ENCODE assay signal across 8 mouse cellular contexts in the genomic region with DNA sequence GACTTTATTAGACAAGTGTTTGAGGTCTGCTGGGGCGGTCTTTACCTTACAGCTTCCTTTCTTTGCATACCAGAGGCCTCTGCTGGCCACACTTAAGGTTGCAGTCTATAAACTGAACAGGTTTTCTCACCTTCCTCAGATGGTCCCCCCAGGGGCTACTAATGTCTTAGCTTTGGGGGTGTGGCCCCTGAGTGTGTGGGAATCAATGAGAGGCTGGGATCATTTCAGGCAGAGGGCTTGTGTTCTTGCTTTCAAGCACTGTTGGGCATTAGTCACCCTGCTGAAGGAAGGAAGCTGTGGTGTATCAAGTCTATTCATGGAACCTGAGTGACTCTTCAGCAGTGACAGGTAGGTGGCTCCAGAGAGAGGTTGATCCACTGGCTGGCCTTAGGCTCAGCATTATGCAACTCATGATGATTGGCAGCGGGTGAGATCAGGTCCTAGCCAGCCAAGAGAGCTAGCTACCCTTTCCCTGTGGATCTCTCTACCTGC. TPM values are rescaled to one million over a fixed set of nuclear protein-coding genes. Genes with fewer than 3 reads are reported as not detected.
DNase-seq lines count a peak whose midpoint lies in the region; ATAC-seq lines count a peak whose summit lies in the region.
"Had no signal": no experiment of that assay in that cellular context is flagged by ENCODE, and none has a peak within 500 bp of the region (broad histone marks: within the 10 kb centered on the region; RNA-seq: fewer than 3 reads in every experiment).

No protein-coding gene starts in this region.

- no peaks in the 10 kb centered on the region for H3K36me3 ChIP-seq in neural tube, embryonic 14.5 days (ENCODE audit: control insufficient read depth, insufficient read depth, low read length)
- H3K36me3 ChIP-seq: midbrain, embryonic 12.5 days had no signal

- H3K9me3 ChIP-seq in neural tube, embryonic 14.5 days (ENCODE audit: control insufficient read depth, low read length) = no peaks in the 10 kb centered on the region
- H3K9me3 ChIP-seq: midbrain, embryonic 12.5 days had no signal

- 44% methylated on average over 2 of the region's 2 CpGs for whole genome bisulfite sequencing in neural tube, embryonic 14.5 days

- no peak overlapping the region for H3K9ac ChIP-seq in neural tube, embryonic 14.5 days (replicated peaks; ENCODE audit: low read depth, low read length)
- H3K9ac ChIP-seq: midbrain, embryonic 12.5 days had no signal

- H3K27ac ChIP-seq in neural tube, embryonic 14.5 days (ENCODE audit: low read depth, low read length) = no peak overlapping the region
- H3K27ac ChIP-seq: midbrain, embryonic 12.5 days had no signal

- intact Hi-C loops in heart, postnatal 14 days (cut with DNase I) = loop anchor here (5.0 kb wide), 1 partner anchor 167 kb away; no protein-coding TSS in a partner anchor

- H3K27me3 ChIP-seq in neural tube, embryonic 14.5 days (ENCODE audit: control insufficient read depth, insufficient read depth, low read length) = no peaks in the 10 kb centered on the region
- H3K27me3 ChIP-seq: midbrain, embryonic 12.5 days had no signal

- no peak overlapping the region for H3K4me2 ChIP-seq in neural tube, embryonic 14.5 days (ENCODE audit: low read depth, low read length)
- H3K4me2 ChIP-seq: midbrain, embryonic 12.5 days had no signal

- DNase-seq in neural tube, embryonic 10.5 days (ENCODE audit: extremely low spot score, low spot score) = no peak
- peak; percentile 12 for DNase-seq in c-Kit-positive CD71-negative TER-119-negative erythroid progenitor cells, embryonic 14.5 days (ENCODE audit: low read depth)
- peak; percentile 3 to 25 for DNase-seq in heart, postnatal 14 days
- DNase-seq in lung, postnatal 14 days = peak; percentile 37
- DNase-seq in Muller cell, postnatal 12 days (ENCODE audit: inconsistent ontology term) = no peak
- no peak for DNase-seq in testis, postnatal 14 days (ENCODE audit: low spot score)

- no peaks in the 10 kb centered on the region for H3K4me1 ChIP-seq in neural tube, embryonic 14.5 days (ENCODE audit: control insufficient read depth, insufficient read depth, low read length)
- H3K4me1 ChIP-seq: midbrain, embryonic 12.5 days had no signal

- no peak overlapping the region for H3K4me3 ChIP-seq in neural tube, embryonic 14.5 days (ENCODE audit: low read depth, low read length)
- H3K4me3 ChIP-seq: midbrain, embryonic 12.5 days had no signal

- 0 out of 2 replicates have a peak, but pooled peaks have one; percentile 21 for ATAC-seq in neural tube, embryonic 14.5 days (ENCODE audit: low read depth)

RNA-seq across cellular contexts. Expression of gene Csgalnact2, which starts 39.6 kb away (rescaled TPM):
- polyA plus RNA-seq in neural tube, embryonic 14.5 days (2014; fragmentation: Nextera tagmentation; extraction: Ambion mirVana) = 12.6 and 13.2 TPM in 2 replicates
- total RNA-seq in heart, postnatal 14 days (2021) = 10 to 100 TPM; 14.5 to 15.7 TPM

Comparison
In these comparisons a context has a peak if more than half of its experiments do, and no peak if none do; other contexts are left out.
1. DNase-seq: peak in c-Kit-positive CD71-negative TER-119-negative erythroid progenitor cells, embryonic 14.5 days (single experiment), heart, postnatal 14 days (2 of 2) and lung, postnatal 14 days (single experiment); none in neural tube, embryonic 10.5 days (single experiment), Muller cell, postnatal 12 days (single experiment) and testis, postnatal 14 days (single experiment).